Mouse (Mus musculus): ENCODE results near the gene Mbd3. TPM values are rescaled to one million over a fixed set of nuclear protein-coding genes. Genes with fewer than 3 reads are reported as not detected.
A peak's percentile ranks its signal among the peaks of the same experiment; 100 is the strongest.

The Mbd3 gene
- total and polyA plus RNA-seq, 2 experiments from 2014 or later: 50.4 to 175 TPM

DNA sequence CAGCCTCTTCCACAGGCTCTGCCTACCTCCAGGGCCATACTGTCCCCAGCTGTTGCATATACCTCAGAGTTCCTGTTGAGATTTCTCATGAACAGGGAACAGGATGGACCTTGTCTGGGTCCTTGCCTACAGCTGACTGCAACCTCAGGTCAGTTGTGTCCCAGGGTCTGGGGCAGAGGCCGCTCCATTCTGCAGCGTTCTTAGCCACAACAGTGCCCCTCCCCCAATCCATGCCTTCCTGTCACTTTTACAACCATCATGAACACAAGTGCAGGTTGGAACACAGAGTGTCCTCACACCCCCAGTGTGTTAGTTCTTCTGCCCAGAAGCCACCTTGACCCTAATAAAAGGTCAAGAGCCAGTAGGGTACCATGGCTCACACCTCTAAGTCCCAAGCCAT lies 10.6 kb downstream of the Mbd3 start:
- no peaks in the 10 kb centered on the region for H3K27me3 ChIP-seq (ENCODE audit: insufficient read depth, low read length)
- TF ChIP-seq CTCF (IDR thresholded peaks at IDR 0.05; ENCODE audit: low read depth): no peak
- no peak overlapping the region for H3K9ac ChIP-seq (replicated peaks; ENCODE audit: low read length)
- DNase-seq (ENCODE audit: low spot score) (no peak), ATAC-seq (no peak)
- no peak overlapping the region for H3K4me3 ChIP-seq (ENCODE audit: low read length)
- WGBS: 38% methylated on average over 2 of the region's 2 CpGs
- peaks cover 18% of the 10 kb centered on the region for H3K4me1 ChIP-seq (ENCODE audit: insufficient read depth, low read length)
- H3K4me2 ChIP-seq (ENCODE audit: low read depth, low read length): no peak overlapping the region
- H3K36me3 ChIP-seq (ENCODE audit: insufficient read depth, low read length): peaks cover 23% of the 10 kb centered on the region; the same call in 1 of the 2 replicates
- no peaks in the 10 kb centered on the region for H3K9me3 ChIP-seq (ENCODE audit: low read length)
- H3K27ac ChIP-seq: no peak overlapping the region

DNA sequence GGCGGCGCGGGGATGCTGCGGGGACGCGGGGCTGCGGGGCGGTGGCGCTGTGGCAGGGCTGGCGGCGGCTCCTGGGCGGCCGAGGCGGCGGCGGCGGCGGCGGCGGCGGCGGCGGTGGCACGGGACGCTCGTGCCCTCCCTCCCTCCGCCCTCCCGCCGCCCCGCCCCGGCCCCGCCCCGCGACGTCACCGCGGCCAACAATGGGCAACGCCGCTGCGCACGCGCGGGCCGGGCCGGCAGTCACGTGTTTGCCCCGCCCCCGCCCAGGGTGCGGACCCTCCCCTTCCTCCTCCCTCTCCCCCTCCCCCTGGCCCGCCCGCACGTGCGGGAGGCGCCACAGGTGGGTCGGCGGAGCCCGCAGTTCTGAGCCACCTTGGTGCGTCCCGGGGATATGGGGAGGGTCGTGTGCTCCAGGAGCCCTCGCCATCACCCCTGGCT lies 11.8 kb downstream of the Mbd3 start, which contains the start of gene Mex3d:
Gene Mex3d, minus strand, starts transcription at position 138 of the 438 bp plus-strand sequence.
- no peak for TF ChIP-seq CTCF (IDR thresholded peaks at IDR 0.05; ENCODE audit: low read depth)
- DNase-seq (ENCODE audit: low spot score) (peak; percentile 95), ATAC-seq (peak; percentile 61)
- Histone ChIP-seq H3K4me1 (ENCODE audit: insufficient read depth, low read length) (peaks cover 26% of the 10 kb centered on the region), H3K4me3 (ENCODE audit: low read length) (peak within 1 kb of the TSS; percentile 95), H3K27me3 (ENCODE audit: insufficient read depth, low read length) (no peaks in the 10 kb centered on the region), H3K27ac (peak within 1 kb of the TSS; percentile 98), H3K4me2 (ENCODE audit: low read depth, low read length) (peak within 1 kb of the TSS; percentile 99), H3K9me3 (ENCODE audit: low read length) (no peaks in the 10 kb centered on the region), H3K36me3 (ENCODE audit: insufficient read depth, low read length) (peaks cover 19% of the 10 kb centered on the region; the same call in 1 of the 2 replicates), H3K9ac (replicated peaks; ENCODE audit: low read length) (peak within 1 kb of the TSS; percentile 98)
- WGBS: 3% methylated on average over 14 of the region's 61 CpGs

DNA sequence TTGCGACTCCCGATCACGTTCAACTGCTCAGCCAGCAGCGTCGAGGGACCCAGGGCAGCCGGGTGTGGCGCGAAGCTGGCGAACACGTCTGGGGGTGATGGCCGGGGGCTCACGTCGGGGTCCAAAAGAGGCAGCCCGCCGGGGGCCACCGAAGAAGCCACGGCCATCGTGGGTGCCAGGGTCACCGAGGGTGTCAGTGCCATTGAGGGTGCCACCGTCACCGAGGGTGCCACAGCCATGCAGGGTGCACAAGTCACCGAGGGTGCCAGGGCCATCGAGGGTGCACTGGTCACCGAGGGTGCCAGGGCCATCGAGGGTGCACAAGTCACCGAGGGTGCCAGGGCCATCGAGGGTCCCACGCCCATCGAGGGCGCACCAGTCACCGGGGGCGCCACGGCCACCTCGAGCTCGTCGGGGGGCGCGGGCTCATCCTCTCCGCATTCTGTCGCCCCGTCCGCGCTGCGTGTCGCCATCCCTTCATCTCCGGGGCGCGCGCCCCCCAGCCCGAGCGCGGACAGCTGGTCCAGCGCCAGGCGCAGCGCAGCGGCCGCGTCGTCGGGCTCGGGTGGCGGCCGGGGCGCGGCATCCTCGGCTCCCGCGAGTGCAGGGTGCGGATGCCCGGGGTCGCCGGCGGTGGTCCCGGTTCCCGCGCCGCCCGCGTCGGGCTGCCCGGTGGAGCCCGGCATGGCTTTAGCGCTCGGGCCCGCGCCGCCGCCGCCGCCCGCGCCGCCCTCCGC lies 12.4 kb downstream of the Mbd3 start:
- peaks cover 17% of the 10 kb centered on the region for H3K36me3 ChIP-seq (ENCODE audit: insufficient read depth, low read length)
- peaks cover 26% of the 10 kb centered on the region for H3K4me1 ChIP-seq (ENCODE audit: insufficient read depth, low read length)
- no peaks in the 10 kb centered on the region for H3K9me3 ChIP-seq (ENCODE audit: low read length)
- no peak for TF ChIP-seq CTCF (IDR thresholded peaks at IDR 0.05; ENCODE audit: low read depth)
- H3K27ac ChIP-seq: peak overlapping the region; percentile 98
- peak overlapping the region; percentile 98 for H3K9ac ChIP-seq (replicated peaks; ENCODE audit: low read length)
- 5% methylated on average over 76 of the region's 94 CpGs for whole genome bisulfite sequencing
- DNase-seq (ENCODE audit: low spot score) (peak; percentile 46), ATAC-seq (no peak)
- H3K27me3 ChIP-seq (ENCODE audit: insufficient read depth, low read length): no peaks in the 10 kb centered on the region
- H3K4me3 ChIP-seq (ENCODE audit: low read length): peak overlapping the region; percentile 95
- H3K4me2 ChIP-seq (ENCODE audit: low read depth, low read length): peak overlapping the region; percentile 99

DNA sequence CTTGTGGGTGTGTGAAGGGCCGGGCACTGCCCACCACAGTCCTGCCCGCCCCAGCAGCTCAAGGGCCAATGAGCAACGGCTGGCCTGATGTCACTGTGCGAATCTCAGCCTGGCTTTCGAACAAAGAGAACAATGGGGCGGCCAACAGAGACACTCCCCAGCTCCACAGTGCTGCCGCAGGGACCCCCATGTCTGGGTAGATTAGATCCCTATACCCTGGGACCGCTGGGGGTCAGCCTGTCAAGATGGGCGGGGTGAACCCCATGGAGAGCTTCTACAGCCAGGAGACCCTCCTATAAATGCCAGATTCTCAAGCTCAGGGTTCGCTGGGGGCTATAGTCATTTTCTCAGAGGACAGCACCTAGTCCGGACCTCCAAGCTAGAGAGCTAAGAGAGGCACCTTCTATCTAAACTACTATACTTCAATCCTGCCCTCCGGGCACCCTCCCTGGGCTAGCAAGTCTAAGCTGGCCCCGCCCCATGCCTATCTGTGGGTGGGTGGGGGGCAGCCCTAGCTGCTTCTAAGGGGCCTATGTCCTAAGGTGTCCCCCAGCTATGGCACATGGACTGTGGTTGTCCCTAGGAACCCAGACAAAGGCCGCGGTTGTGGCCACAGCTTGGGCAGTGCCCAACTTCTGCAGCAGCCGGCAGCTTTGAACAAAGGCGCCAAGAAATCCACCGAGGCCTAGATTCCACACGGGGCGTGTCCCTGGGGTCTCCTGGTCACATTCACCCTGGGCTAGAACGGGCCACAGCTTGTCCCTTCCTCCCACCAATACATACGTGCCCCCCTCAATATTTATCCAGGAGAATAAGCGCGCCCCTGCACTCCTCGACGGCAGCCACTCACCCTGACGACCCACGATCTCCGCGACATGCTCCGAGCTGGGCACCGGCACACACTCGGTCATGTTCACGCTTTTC lies 13.3 kb downstream of the Mbd3 start:
- ATAC-seq (peak; percentile 74), DNase-seq (ENCODE audit: low spot score) (peak; percentile 90)
- Histone ChIP-seq H3K4me1 (ENCODE audit: insufficient read depth, low read length) (peaks cover 26% of the 10 kb centered on the region), H3K4me2 (ENCODE audit: low read depth, low read length) (peak overlapping the region; percentile 99), H3K9ac (replicated peaks; ENCODE audit: low read length) (peak overlapping the region; percentile 98), H3K4me3 (ENCODE audit: low read length) (peak overlapping the region; percentile 95), H3K36me3 (ENCODE audit: insufficient read depth, low read length) (peaks cover 20% of the 10 kb centered on the region), H3K9me3 (ENCODE audit: low read length) (no peaks in the 10 kb centered on the region), H3K27me3 (ENCODE audit: insufficient read depth, low read length) (no peaks in the 10 kb centered on the region), H3K27ac (peak overlapping the region; percentile 98)
- under 1% methylated on average over 34 of the region's 34 CpGs for WGBS
- TF ChIP-seq CTCF (IDR thresholded peaks at IDR 0.05; ENCODE audit: low read depth): no peak

DNA sequence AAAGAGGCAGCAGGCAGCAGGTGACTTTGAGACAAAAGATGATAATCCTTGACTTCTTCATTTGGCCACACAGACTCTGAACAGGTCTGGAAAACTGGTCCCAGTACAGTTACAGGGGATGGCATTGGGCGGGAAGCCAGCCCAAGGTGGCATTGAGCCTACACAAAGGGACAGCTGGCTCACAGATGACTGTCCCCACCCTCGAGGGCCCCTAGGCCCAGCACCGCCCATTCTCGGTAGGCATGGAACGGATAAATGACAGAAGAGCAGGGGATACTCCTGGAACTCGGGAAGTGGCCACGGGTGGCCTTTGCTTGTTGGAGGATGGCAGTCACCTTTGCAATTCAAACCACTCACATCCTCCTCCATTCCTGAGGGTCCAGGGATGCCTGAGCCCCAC lies 14.0 kb downstream of the Mbd3 start:
- H3K27me3 ChIP-seq (ENCODE audit: insufficient read depth, low read length): no peaks in the 10 kb centered on the region
- DNase-seq (ENCODE audit: low spot score): peak; percentile 60
- peaks cover 26% of the 10 kb centered on the region for H3K4me1 ChIP-seq (ENCODE audit: insufficient read depth, low read length)
- H3K27ac ChIP-seq: peak overlapping the region; percentile 98
- peaks cover 26% of the 10 kb centered on the region for H3K36me3 ChIP-seq (ENCODE audit: insufficient read depth, low read length)
- H3K4me2 ChIP-seq (ENCODE audit: low read depth, low read length): peak overlapping the region; percentile 99
- no peak for TF ChIP-seq CTCF (IDR thresholded peaks at IDR 0.05; ENCODE audit: low read depth)
- ATAC-seq: no peak
- 2% methylated on average over 7 of the region's 7 CpGs for WGBS
- peak overlapping the region; percentile 98 for H3K9ac ChIP-seq (replicated peaks; ENCODE audit: low read length)
- H3K9me3 ChIP-seq (ENCODE audit: low read length): no peaks in the 10 kb centered on the region
- peak overlapping the region; percentile 95 for H3K4me3 ChIP-seq (ENCODE audit: low read length)

DNA sequence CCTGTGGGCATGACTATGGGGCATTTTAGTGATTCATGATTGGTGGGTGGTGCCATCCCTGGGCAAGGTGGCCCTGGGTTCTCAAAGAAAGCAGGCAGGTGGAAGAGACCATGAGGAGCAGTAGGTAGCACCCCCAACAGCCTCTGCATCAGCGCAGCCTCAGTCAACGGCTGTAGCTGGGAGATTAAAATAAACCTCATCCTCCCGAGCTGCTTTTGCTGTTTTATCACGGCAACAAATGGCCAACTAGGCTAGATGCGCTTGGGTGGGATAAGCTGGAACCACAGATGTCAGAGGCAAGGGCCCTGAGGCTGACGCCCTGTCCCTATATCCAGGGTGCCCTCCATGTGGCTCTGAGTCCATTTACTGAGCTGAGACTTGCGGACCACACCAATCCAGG lies 14.6 kb downstream of the Mbd3 start:
- 38% methylated on average over 7 of the region's 7 CpGs for WGBS

More for the DNA sequence above, 14.6 kb downstream of the Mbd3 start:
- Histone ChIP-seq H3K27ac (peak overlapping the region; percentile 98; the same call in 1 of the 2 replicates), H3K27me3 (ENCODE audit: insufficient read depth, low read length) (no peaks in the 10 kb centered on the region), H3K4me1 (ENCODE audit: insufficient read depth, low read length) (peaks cover 26% of the 10 kb centered on the region), H3K4me3 (ENCODE audit: low read length) (peak overlapping the region; percentile 95), H3K4me2 (ENCODE audit: low read depth, low read length) (peak overlapping the region; percentile 99), H3K9me3 (ENCODE audit: low read length) (no peaks in the 10 kb centered on the region), H3K9ac (replicated peaks; ENCODE audit: low read length) (peak overlapping the region; percentile 98), H3K36me3 (ENCODE audit: insufficient read depth, low read length) (peaks cover 32% of the 10 kb centered on the region)
- TF ChIP-seq CTCF (IDR thresholded peaks at IDR 0.05; ENCODE audit: low read depth): no peak
- DNase-seq (ENCODE audit: low spot score) (no peak), ATAC-seq (no peak)
